Mouse (Mus musculus) liver, postnatal 0 days (tissue): ENCODE results near the gene Mob2. TPM values are rescaled to one million over a fixed set of nuclear protein-coding genes. Genes with fewer than 3 reads are reported as not detected.

Experiments used
- ATAC-seq: fragments of 200-750 bp; cut with Nextera tagmentation; 2 replicates; pipeline ENCODE4 v1.8.0; 2017; ENCODE audit warnings: mild to moderate bottlenecking, moderate library complexity
- DNase-seq: peaks from one replicate; pipeline ENCODE4 v3.0.0-alpha.2; 2016
- H3K27ac ChIP-seq: fragments of 300-500 bp; sonication (generic); 2 replicates; pipeline ENCODE4 v1.5.1; 2014; ENCODE audit warnings: antibody characterized with exemption, moderate library complexity, mild to moderate bottlenecking, low read depth
- H3K27me3 ChIP-seq: fragments of 300-500 bp; sonication (generic); 2 replicates; pipeline ENCODE4 v1.6.1; 2014; ENCODE audit warnings: low read length, control low read depth, mixed read lengths; ENCODE audit not compliant: insufficient read depth
- H3K36me3 ChIP-seq: fragments of 300-500 bp; sonication (generic); replicated peaks from 2 replicates; pipeline ENCODE4 v1.6.1; 2014; ENCODE audit warnings: mild to moderate bottlenecking, control low read depth, low read length, moderate library complexity, mixed read lengths; ENCODE audit not compliant: insufficient read depth
- H3K4me1 ChIP-seq: fragments of 300-500 bp; sonication (generic); 2 replicates; pipeline ENCODE4 v1.6.1; 2014; ENCODE audit warnings: antibody characterized with exemption, mild to moderate bottlenecking, control low read depth; ENCODE audit not compliant: insufficient read depth
- H3K4me2 ChIP-seq: fragments of 300-500 bp; sonication (generic); 2 replicates; pipeline ENCODE4 v1.6.1; 2014; ENCODE audit warnings: low read depth, mild to moderate bottlenecking, low read length, moderate library complexity, mixed read lengths
- H3K4me3 ChIP-seq: fragments of 300-500 bp; sonication (generic); 2 replicates; pipeline ENCODE4 v1.5.1; 2014; ENCODE audit warnings: low read depth, low read length
- H3K9ac ChIP-seq: fragments of 300-500 bp; sonication (generic); replicated peaks from 2 replicates; pipeline ENCODE4 v1.6.1; 2014; ENCODE audit warnings: mild to moderate bottlenecking, moderate library complexity
- H3K9me3 ChIP-seq: fragments of 300-500 bp; sonication (generic); 2 replicates; pipeline ENCODE4 v1.6.1; 2016; ENCODE audit warnings: mild to moderate bottlenecking, control low read depth, low read length, mixed read lengths
- CTCF ChIP-seq: sonication (generic); IDR thresholded peaks from 2 replicates; pipeline ENCODE4 v1.5.1; 2016; ENCODE audit warnings: antibody characterized with exemption, low read depth
- EP300 ChIP-seq: IDR thresholded peaks from 2 replicates; pipeline ENCODE4 v1.6.1; 2016; ENCODE audit warnings: antibody characterized with exemption, low read depth, mild to moderate bottlenecking
- WGBS: fragments of 180-500 bp; shearing (Covaris S2); extraction: QIAGEN DNeasy Blood & Tissue Kit; methylation state at CpG from one replicate; pipeline ENCODE4 v1.1.7; 2014; ENCODE audit not compliant: insufficient replicate concordance; 5-methylcytosine and 5-hydroxymethylcytosine counted together
- polyA plus RNA-seq: library from polyadenylated mRNA; unstranded; fragments of >200 nt; fragmentation: Nextera tagmentation; extraction: Ambion mirVana; gene quantifications from 2 replicates; pipeline ENCODE4 v1.2.1, GENCODE M21; 2015

Mob2 gene
- 38.5 and 40.8 TPM in 2 replicates for polyA plus RNA-seq

- no peak for TF ChIP-seq CTCF
- TF ChIP-seq EP300 = no peak
- WGBS = under 1% methylated on average over 49 of the region's 49 CpGs
- Histone ChIP-seq H3K27ac (peak within 1 kb of the TSS; percentile 93), H3K4me3 (peak within 1 kb of the TSS; percentile 91), H3K36me3 (peaks cover 7% of the 10 kb centered on the region; the same call in 1 of the 2 replicates), H3K27me3 (0 out of 2 replicates have a peak, but pooled peaks cover 3% of the 10 kb centered on the region), H3K9me3 (no peaks in the 10 kb centered on the region), H3K9ac (peak within 1 kb of the TSS; percentile 95), H3K4me1 (peaks cover 46% of the 10 kb centered on the region), H3K4me2 (peak within 1 kb of the TSS; percentile 85)
- peak; percentile 95 for ATAC-seq
- peak; percentile 94 for DNase-seq
Measured at GRCm38 (mm10) chr7:142060931-142061565, at the start of gene Mob2. TSS of gene Mob2 (minus strand) at chr7:142061065.

- no peak for DNase-seq
- Histone ChIP-seq H3K4me2 (no peak overlapping the region), H3K4me1 (no peaks in the 10 kb centered on the region), H3K36me3 (no peaks in the 10 kb centered on the region), H3K9me3 (no peaks in the 10 kb centered on the region), H3K4me3 (no peak overlapping the region), H3K27ac (no peak overlapping the region), H3K9ac (no peak overlapping the region), H3K27me3 (no peaks in the 10 kb centered on the region)
- 46% methylated on average over 5 of the region's 5 CpGs for WGBS
- ATAC-seq = no peak
- TF ChIP-seq EP300 (no peak), CTCF (no peak)
Measured at GRCm38 (mm10) chr7:142104747-142105146, 43.9 kb upstream of the Mob2 start.

- no peak overlapping the region for H3K9ac ChIP-seq
- no peak overlapping the region for H3K4me3 ChIP-seq
- DNase-seq = peak; percentile 91
- no peak for TF ChIP-seq EP300
- peak; percentile 99 for TF ChIP-seq CTCF
- peaks cover 48% of the 10 kb centered on the region for H3K27me3 ChIP-seq
- no peak overlapping the region for H3K4me2 ChIP-seq
- peak; percentile 51 for ATAC-seq
- no peak overlapping the region for H3K27ac ChIP-seq
- peaks cover 16% of the 10 kb centered on the region for H3K4me1 ChIP-seq
- H3K9me3 ChIP-seq = no peaks in the 10 kb centered on the region
- WGBS = 11% methylated on average over 9 of the region's 9 CpGs
- H3K36me3 ChIP-seq = no peaks in the 10 kb centered on the region
Measured at GRCm38 (mm10) chr7:142097776-142098175, 36.9 kb upstream of the Mob2 start.

DNA sequence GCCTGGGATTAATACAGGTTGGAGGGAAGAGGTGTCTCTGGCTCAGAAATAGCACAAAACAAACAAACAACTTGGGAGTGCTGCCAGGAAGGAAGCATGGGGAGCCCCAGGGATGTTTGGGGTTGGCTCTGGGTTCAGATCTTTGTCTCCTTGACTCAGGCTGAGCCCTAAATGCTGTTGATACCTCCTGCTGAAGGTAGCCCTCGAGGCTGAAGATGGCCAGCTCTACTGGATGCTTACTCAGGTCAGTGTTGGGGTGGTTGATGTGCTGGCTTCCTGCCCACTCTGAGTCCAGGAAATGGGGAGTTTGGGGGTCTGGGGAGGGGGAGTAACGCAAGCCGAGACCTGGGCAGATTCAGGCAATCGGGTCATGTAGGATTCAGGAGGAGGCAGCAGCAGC, 35.8 kb upstream of the Mob2 start:
- Histone ChIP-seq H3K36me3 (no peaks in the 10 kb centered on the region), H3K4me2 (no peak overlapping the region), H3K27ac (no peak overlapping the region), H3K4me1 (peaks cover 22% of the 10 kb centered on the region), H3K9ac (no peak overlapping the region), H3K27me3 (peaks cover 51% of the 10 kb centered on the region), H3K9me3 (no peaks in the 10 kb centered on the region), H3K4me3 (no peak overlapping the region)
- peak; percentile 14 for DNase-seq
- TF ChIP-seq EP300 = no peak
- TF ChIP-seq CTCF = no peak
- ATAC-seq = no peak
- WGBS = 64% methylated on average over 4 of the region's 4 CpGs

DNA sequence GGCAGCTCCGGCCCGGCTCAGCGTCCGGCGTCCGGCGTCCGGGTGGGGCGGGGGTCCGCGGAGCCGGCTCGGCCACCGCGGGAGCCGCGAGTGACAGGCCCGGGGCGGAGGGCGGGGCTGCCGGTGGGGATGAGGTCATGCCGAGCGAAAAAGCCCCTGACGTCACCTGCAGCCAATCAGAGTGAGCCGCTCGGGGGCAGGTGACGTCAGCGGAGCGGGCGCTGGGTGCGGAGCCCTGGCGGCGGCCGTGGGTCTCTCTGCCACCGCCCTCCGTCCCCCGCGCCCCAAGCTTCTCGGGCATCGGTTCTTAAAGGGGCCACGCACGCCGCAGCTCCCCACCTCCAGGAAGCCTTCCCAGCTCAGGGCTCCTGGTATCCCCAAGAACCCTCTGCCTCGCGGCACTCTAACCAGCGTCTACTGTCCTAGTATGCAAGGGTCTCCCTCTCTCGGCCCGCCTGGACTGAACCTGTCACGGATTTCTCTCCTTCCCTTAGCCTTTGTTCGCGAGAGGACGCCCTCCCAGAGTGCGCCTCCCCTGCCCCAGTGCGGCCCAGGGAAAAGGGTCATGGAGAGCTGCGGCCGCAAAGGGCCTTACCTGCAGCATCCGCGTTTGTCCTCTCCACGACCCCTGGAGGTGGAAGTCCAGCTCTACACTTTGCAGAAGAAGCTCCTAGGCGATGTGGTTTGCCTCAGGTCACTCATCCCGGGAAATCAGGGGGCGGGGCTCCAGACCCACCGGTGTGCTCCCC, 34.5 kb upstream of the Mob2 start, which contains the start of gene Dusp8:
Gene Dusp8, minus strand, starts transcription at position 661 of the 749 bp plus-strand sequence.
- ATAC-seq (peak; percentile 90), DNase-seq (peak; percentile 93)
- peaks cover 23% of the 10 kb centered on the region for H3K4me1 ChIP-seq
- peak within 1 kb of the TSS; percentile 66 for H3K27ac ChIP-seq
- no peaks in the 10 kb centered on the region for H3K9me3 ChIP-seq
- H3K4me3 ChIP-seq = peak within 1 kb of the TSS; percentile 67
- WGBS = under 1% methylated on average over 57 of the region's 63 CpGs
- H3K4me2 ChIP-seq = peak within 1 kb of the TSS; percentile 88
- H3K9ac ChIP-seq = peak within 1 kb of the TSS; percentile 84
- H3K27me3 ChIP-seq = peaks cover 61% of the 10 kb centered on the region
- no peaks in the 10 kb centered on the region for H3K36me3 ChIP-seq
- peak; percentile 52 for TF ChIP-seq CTCF
- TF ChIP-seq EP300 = no peak
